Mouse (Mus musculus) testis, adult 2 months (tissue): ENCODE results near the gene Gp1bb.

Source experiments
- CTCF ChIP-seq: fragments of 200-500 bp; IDR thresholded peaks from 2 replicates; pipeline ENCODE4 v1.5.1; 2012; ENCODE audit warnings: low read depth, mild to moderate bottlenecking, inconsistent platforms, low read length, moderate library complexity; ENCODE audit not compliant: control insufficient read depth, insufficient read depth, insufficient replicate concordance
- POLR2A ChIP-seq: fragments of 200-500 bp; IDR thresholded peaks from 2 replicates; pipeline ENCODE4 v1.6.1; 2012; ENCODE audit warnings: low read depth, mild to moderate bottlenecking, inconsistent platforms, low read length, moderate library complexity; ENCODE audit not compliant: control insufficient read depth

GRCm38 (mm10) chr16:18586076-18586905, 35.9 kb downstream of the Gp1bb start:
- no peak for TF ChIP-seq CTCF
- TF ChIP-seq POLR2A: no peak
